Mouse (Mus musculus): ENCODE data around the gene Kirrel3. TPM values are rescaled to one million over a fixed set of nuclear protein-coding genes. Genes with fewer than 3 reads are reported as not detected.
A peak's percentile ranks its signal among the peaks of the same experiment; 100 is the strongest.

Gene Kirrel3
- polyA plus RNA-seq, 1 experiment from 2014 or later: 0.72 TPM

- Histone ChIP-seq H3K27me3 (replicated peaks; ENCODE audit: insufficient read depth, low read length) (no peaks in the 10 kb centered on the region), H3K4me1 (ENCODE audit: insufficient read depth, low read depth, low read length) (no peaks in the 10 kb centered on the region), H3K9ac (replicated peaks; ENCODE audit: low read depth) (no peak overlapping the region), H3K4me3 (ENCODE audit: low read depth, low read length) (no peak overlapping the region), H3K36me3 (ENCODE audit: insufficient read depth, low read length) (no peaks in the 10 kb centered on the region), H3K9me3 (ENCODE audit: low read length) (no peaks in the 10 kb centered on the region), H3K27ac (ENCODE audit: low read length) (no peak overlapping the region), H3K4me2 (replicated peaks; ENCODE audit: low read depth, low read length) (no peak overlapping the region)
- 48% methylated on average over 4 of the region's 4 CpGs for WGBS
- DNase-seq (ENCODE audit: low spot score) (no peak), ATAC-seq (no peak)
- TF ChIP-seq CTCF (IDR thresholded peaks at IDR 0.05): no peak
- TF ChIP-seq EP300 (IDR thresholded peaks at IDR 0.05): no peak
These were observed 108.2 kb downstream of the Kirrel3 start for GRCm38 (mm10) chr9:34593889-34594288.

GRCm38 (mm10) chr9:34600326-34600725 is 114.6 kb downstream of the Kirrel3 start:
- H3K27ac ChIP-seq (ENCODE audit: low read length): no peak overlapping the region
- H3K4me3 ChIP-seq (ENCODE audit: low read depth, low read length): no peak overlapping the region
- H3K4me1 ChIP-seq (ENCODE audit: insufficient read depth, low read depth, low read length): no peaks in the 10 kb centered on the region
- H3K9ac ChIP-seq (replicated peaks; ENCODE audit: low read depth): no peak overlapping the region
- no peak for ATAC-seq
- TF ChIP-seq EP300 (IDR thresholded peaks at IDR 0.05) (no peak), CTCF (IDR thresholded peaks at IDR 0.05) (no peak)
- WGBS: 62% methylated on average over 4 of the region's 4 CpGs
- no peak overlapping the region for H3K4me2 ChIP-seq (replicated peaks; ENCODE audit: low read depth, low read length)
- no peaks in the 10 kb centered on the region for H3K27me3 ChIP-seq (replicated peaks; ENCODE audit: insufficient read depth, low read length)
- DNase-seq (ENCODE audit: low spot score): no peak
- H3K36me3 ChIP-seq (ENCODE audit: insufficient read depth, low read length): no peaks in the 10 kb centered on the region
- H3K9me3 ChIP-seq (ENCODE audit: low read length): no peaks in the 10 kb centered on the region

DNA sequence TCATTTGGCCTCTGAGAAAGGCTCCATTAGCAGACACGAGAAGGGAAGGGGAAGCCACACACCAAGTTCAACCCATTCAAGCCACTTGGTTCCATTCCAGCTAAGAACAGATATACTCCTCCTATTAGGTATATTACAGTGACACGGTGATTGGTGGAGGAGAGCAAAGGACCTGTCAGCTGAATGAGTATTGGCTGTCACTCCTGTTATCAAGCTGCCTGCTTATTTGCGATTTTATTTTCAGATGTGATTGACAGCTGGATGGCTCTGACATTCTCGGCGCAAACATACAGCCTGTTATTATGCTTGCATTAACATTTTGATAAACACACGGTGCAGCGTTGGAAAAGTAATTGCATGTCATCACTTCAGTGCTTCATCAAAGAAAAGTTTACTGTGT is 118.1 kb downstream of the Kirrel3 start:
- no peak overlapping the region for H3K4me3 ChIP-seq (ENCODE audit: low read depth, low read length)
- no peak for DNase-seq (ENCODE audit: low spot score)
- no peak overlapping the region for H3K27ac ChIP-seq (ENCODE audit: low read length)
- no peak overlapping the region for H3K9ac ChIP-seq (replicated peaks; ENCODE audit: low read depth)
- 74% methylated on average over 7 of the region's 7 CpGs for WGBS
- H3K4me1 ChIP-seq (ENCODE audit: insufficient read depth, low read depth, low read length): no peaks in the 10 kb centered on the region
- H3K4me2 ChIP-seq (replicated peaks; ENCODE audit: low read depth, low read length): no peak overlapping the region
- no peaks in the 10 kb centered on the region for H3K36me3 ChIP-seq (ENCODE audit: insufficient read depth, low read length)
- H3K27me3 ChIP-seq (replicated peaks; ENCODE audit: insufficient read depth, low read length): no peaks in the 10 kb centered on the region
- ATAC-seq: no peak
- no peak for TF ChIP-seq CTCF (IDR thresholded peaks at IDR 0.05)
- TF ChIP-seq EP300 (IDR thresholded peaks at IDR 0.05): no peak
- H3K9me3 ChIP-seq (ENCODE audit: low read length): no peaks in the 10 kb centered on the region

DNA sequence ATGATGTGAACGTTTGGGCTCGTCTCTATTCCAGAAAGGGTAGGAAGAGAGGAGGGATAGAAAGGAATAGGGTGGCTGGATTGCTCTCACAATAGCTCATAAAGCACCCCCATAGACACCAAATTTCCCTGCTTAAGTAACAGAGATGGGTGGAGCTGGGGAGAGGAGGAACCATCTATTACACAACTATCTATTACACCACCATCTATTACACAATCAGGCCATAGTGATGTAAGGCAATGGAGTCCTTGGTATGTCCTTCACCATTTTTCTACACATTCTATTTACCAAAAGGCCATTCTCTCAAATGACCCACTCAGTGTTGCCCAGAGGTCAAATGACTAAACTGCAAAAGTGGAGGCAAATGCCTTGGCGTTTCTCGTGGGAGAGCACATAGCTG is 119.2 kb downstream of the Kirrel3 start:
- Histone ChIP-seq H3K4me2 (replicated peaks; ENCODE audit: low read depth, low read length) (no peak overlapping the region), H3K9me3 (ENCODE audit: low read length) (no peaks in the 10 kb centered on the region), H3K36me3 (ENCODE audit: insufficient read depth, low read length) (no peaks in the 10 kb centered on the region), H3K4me1 (ENCODE audit: insufficient read depth, low read depth, low read length) (no peaks in the 10 kb centered on the region), H3K27me3 (replicated peaks; ENCODE audit: insufficient read depth, low read length) (no peaks in the 10 kb centered on the region), H3K27ac (ENCODE audit: low read length) (no peak overlapping the region), H3K9ac (replicated peaks; ENCODE audit: low read depth) (no peak overlapping the region), H3K4me3 (ENCODE audit: low read depth, low read length) (no peak overlapping the region)
- 61% methylated on average over 4 of the region's 4 CpGs for WGBS
- peak; percentile 70 for ATAC-seq
- DNase-seq (ENCODE audit: low spot score): peak; percentile 71
- TF ChIP-seq CTCF (IDR thresholded peaks at IDR 0.05) (no peak), EP300 (IDR thresholded peaks at IDR 0.05) (peak; percentile 62)

- H3K4me1 ChIP-seq (ENCODE audit: insufficient read depth, low read depth, low read length): no peaks in the 10 kb centered on the region
- H3K9ac ChIP-seq (replicated peaks; ENCODE audit: low read depth): no peak overlapping the region
- no peak overlapping the region for H3K27ac ChIP-seq (ENCODE audit: low read length)
- WGBS: 61% methylated on average over 8 of the region's 8 CpGs
- no peak overlapping the region for H3K4me3 ChIP-seq (ENCODE audit: low read depth, low read length)
- no peaks in the 10 kb centered on the region for H3K27me3 ChIP-seq (replicated peaks; ENCODE audit: insufficient read depth, low read length)
- H3K4me2 ChIP-seq (replicated peaks; ENCODE audit: low read depth, low read length): no peak overlapping the region
- no peak for ATAC-seq
- H3K9me3 ChIP-seq (ENCODE audit: low read length): no peaks in the 10 kb centered on the region
- no peak for TF ChIP-seq EP300 (IDR thresholded peaks at IDR 0.05)
- no peak for TF ChIP-seq CTCF (IDR thresholded peaks at IDR 0.05)
- DNase-seq (ENCODE audit: low spot score): no peak
- H3K36me3 ChIP-seq (ENCODE audit: insufficient read depth, low read length): no peaks in the 10 kb centered on the region
These were observed 119.8 kb downstream of the Kirrel3 start for GRCm38 (mm10) chr9:34605486-34605885.

DNA sequence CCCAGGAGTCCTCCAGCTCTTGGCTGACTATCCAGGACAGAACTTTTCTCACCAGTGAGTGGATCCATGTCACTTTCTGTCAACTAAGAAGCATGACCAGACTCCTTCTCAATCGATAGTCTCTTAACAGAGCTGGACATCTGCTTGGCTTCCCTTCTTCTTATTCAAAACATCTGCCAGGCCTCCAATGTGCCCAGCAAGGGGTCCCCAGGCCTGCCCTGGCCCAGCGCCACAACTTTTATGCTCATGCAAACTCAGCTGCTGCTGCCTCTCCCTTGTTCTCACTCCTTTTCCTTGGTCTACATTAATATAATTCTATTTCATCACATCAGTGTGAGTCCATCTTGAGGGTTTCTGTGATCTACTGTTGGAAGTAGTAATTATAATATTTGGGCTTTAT is 122.3 kb downstream of the Kirrel3 start:
- H3K36me3 ChIP-seq (ENCODE audit: insufficient read depth, low read length): no peaks in the 10 kb centered on the region
- H3K27ac ChIP-seq (ENCODE audit: low read length): no peak overlapping the region
- no peaks in the 10 kb centered on the region for H3K4me1 ChIP-seq (ENCODE audit: insufficient read depth, low read depth, low read length)
- H3K4me2 ChIP-seq (replicated peaks; ENCODE audit: low read depth, low read length): no peak overlapping the region
- 69% methylated on average over 2 of the region's 2 CpGs for WGBS
- ATAC-seq: no peak
- H3K4me3 ChIP-seq (ENCODE audit: low read depth, low read length): no peak overlapping the region
- no peak overlapping the region for H3K9ac ChIP-seq (replicated peaks; ENCODE audit: low read depth)
- TF ChIP-seq EP300 (IDR thresholded peaks at IDR 0.05): no peak
- TF ChIP-seq CTCF (IDR thresholded peaks at IDR 0.05): no peak
- no peaks in the 10 kb centered on the region for H3K27me3 ChIP-seq (replicated peaks; ENCODE audit: insufficient read depth, low read length)
- H3K9me3 ChIP-seq (ENCODE audit: low read length): no peaks in the 10 kb centered on the region
- DNase-seq (ENCODE audit: low spot score): no peak

Data from lung, postnatal 0 days (tissue).